Mouse (Mus musculus): Measurements from ENCODE around the gene Mrpl2.

GRCm38 (mm10) chr17:46690665-46691064, 44.6 kb downstream of the Mrpl2 start:
- TF ChIP-seq FOSL1 (IDR thresholded peaks at IDR 0.05; ENCODE audit: insufficient read depth, low read length, poor library complexity, severe bottlenecking) (no peak), CEBPB (IDR thresholded peaks at IDR 0.05; ENCODE audit: low read depth) (no peak), CTCF (IDR thresholded peaks at IDR 0.05; ENCODE audit: control insufficient read depth, insufficient read depth, insufficient read length) (no peak), MYOG (IDR thresholded peaks at IDR 0.05; ENCODE audit: control insufficient read depth, extremely low read depth, insufficient read length) (no peak), MAX (IDR thresholded peaks at IDR 0.05) (no peak), USF1 (IDR thresholded peaks at IDR 0.05; ENCODE audit: low read depth) (no peak)
